Mouse (Mus musculus): ENCODE measurements around the gene Fam193a. TPM values are rescaled to one million over a fixed set of nuclear protein-coding genes. Genes with fewer than 3 reads are reported as not detected.
A peak's percentile ranks its signal among the peaks of the same experiment; 100 is the strongest.

The Fam193a gene
- polyA plus RNA-seq, 1 experiment from 2014 or later, result 10.3 TPM

DNA sequence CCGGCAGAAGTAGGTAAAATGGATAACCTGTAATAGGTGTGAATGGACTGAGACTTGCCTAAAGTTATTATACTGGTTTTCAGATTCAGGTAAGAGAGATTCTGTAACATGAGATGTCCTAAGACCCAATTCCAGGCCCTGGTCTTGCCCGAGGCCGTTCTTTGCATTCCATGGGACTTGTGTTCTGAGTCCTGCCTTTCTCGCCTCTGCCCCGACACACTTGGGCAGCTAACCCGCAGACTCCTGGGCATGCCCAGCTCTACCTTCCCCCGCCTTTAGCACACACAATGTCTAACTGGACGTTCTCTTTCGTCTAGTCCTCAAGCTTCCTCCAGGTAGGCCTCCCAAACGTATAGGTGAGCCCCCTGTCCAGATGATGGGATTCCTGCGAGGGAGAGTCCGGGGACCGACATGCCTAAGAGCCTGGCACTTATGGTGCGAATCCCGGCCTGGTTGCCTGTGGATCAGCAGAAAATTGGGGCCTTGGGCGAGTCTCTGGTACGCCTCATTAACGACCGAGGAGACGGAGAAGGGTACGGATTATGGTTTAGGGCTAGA lies 34.1 kb upstream of the Fam193a start:
- Histone ChIP-seq H3K9ac (ENCODE audit: low read length) (peak overlapping the region; percentile 93), H3K9me3 (ENCODE audit: control insufficient read depth, low read length) (no peaks in the 10 kb centered on the region), H3K4me3 (ENCODE audit: control insufficient read depth in 1 of 2, insufficient read depth in 1 of 2, low read depth in 1 of 2, low read length in 2 of 2) (peak overlapping the region; percentile 66 to 94), H3K27me3 (ENCODE audit: control insufficient read depth, insufficient read depth, low read length) (no peaks in the 10 kb centered on the region), H3K4me2 (ENCODE audit: low read length) (peak overlapping the region; percentile 89), H3K27ac (replicated peaks in 1 of 2; ENCODE audit: control insufficient read depth in 1 of 2, insufficient read depth in 1 of 2, low read depth in 2 of 2, low read length in 2 of 2) (peak overlapping the region; percentile 87 to 96), H3K4me1 (ENCODE audit: control insufficient read depth in 2 of 2, insufficient read depth in 2 of 2, low read length in 2 of 2) (peaks cover 0 to 22% of the 10 kb centered on the region in 2 experiments; a peak in 3 of 4 replicates), H3K36me3 (ENCODE audit: control insufficient read depth, insufficient read depth, low read length) (peaks cover 5% of the 10 kb centered on the region)
- WGBS, result 2% methylated on average over 21 of the region's 21 CpGs
- peak; percentile 54 for ATAC-seq (ENCODE audit: insufficient number of reproducible peaks, insufficient read depth, low FRiP score, low read depth)

GRCm38 (mm10) chr5:34336097-34336774 lies 33.5 kb upstream of the Fam193a start, which contains the start of gene Rnf4:
TSS of gene Rnf4 (plus strand) at chr5:34336289.
- peak within 1 kb of the TSS; percentile 89 for H3K4me2 ChIP-seq (ENCODE audit: low read length)
- no peaks in the 10 kb centered on the region for H3K9me3 ChIP-seq (ENCODE audit: control insufficient read depth, low read length)
- peaks cover 0 to 22% of the 10 kb centered on the region in 2 experiments; a peak in 3 of 4 replicates for H3K4me1 ChIP-seq (ENCODE audit: control insufficient read depth in 2 of 2, insufficient read depth in 2 of 2, low read length in 2 of 2)
- ATAC-seq (ENCODE audit: insufficient number of reproducible peaks, insufficient read depth, low FRiP score, low read depth), result peak; percentile 94
- H3K27ac ChIP-seq (replicated peaks in 1 of 2; ENCODE audit: control insufficient read depth in 1 of 2, insufficient read depth in 1 of 2, low read depth in 2 of 2, low read length in 2 of 2), result peak within 1 kb of the TSS; percentile 87 to 96
- under 1% methylated on average over 62 of the region's 67 CpGs for WGBS
- peak within 1 kb of the TSS; percentile 94 to 96 for H3K4me3 ChIP-seq (ENCODE audit: control insufficient read depth in 1 of 2, insufficient read depth in 1 of 2, low read depth in 1 of 2, low read length in 2 of 2)
- H3K36me3 ChIP-seq (ENCODE audit: control insufficient read depth, insufficient read depth, low read length), result peaks cover 5% of the 10 kb centered on the region
- peak within 1 kb of the TSS; percentile 93 for H3K9ac ChIP-seq (ENCODE audit: low read length)
- H3K27me3 ChIP-seq (ENCODE audit: control insufficient read depth, insufficient read depth, low read length), result no peaks in the 10 kb centered on the region

DNA sequence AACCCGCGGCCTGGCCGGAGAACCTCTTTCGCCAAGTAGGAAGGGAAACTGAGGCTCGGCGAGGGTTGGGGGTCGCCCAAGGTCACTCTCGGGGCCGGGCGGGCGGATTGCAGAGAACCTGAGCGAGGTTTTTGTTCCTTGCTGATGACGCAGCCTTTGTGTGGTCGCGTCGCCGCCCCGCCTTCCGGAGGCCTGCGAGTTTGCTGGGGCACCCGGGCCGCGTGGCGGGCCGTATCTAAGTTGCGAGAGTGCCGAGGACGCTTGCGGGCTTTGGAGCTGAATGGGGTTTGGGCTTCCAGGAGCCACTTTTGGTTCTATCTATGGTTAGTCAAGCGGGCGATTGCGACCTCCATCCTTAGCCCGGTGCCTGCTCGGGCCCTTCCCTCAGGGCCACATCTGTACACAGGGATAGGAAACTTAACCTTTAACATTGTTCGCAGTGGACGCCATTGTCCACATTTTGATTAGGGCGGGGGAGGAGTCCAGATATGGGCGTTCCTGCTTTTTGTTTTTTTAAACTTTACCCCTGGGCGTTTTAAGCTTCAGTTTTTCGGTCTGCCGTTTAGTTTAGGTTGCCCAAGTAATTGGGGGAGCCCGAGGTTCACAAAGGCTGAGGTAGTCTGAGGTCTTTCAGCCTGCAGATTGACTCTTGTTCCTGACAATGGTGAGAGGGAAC lies 32.8 kb upstream of the Fam193a start:
- Histone ChIP-seq H3K36me3 (ENCODE audit: control insufficient read depth, insufficient read depth, low read length) (peaks cover 5% of the 10 kb centered on the region), H3K9me3 (ENCODE audit: control insufficient read depth, low read length) (no peaks in the 10 kb centered on the region), H3K27me3 (ENCODE audit: control insufficient read depth, insufficient read depth, low read length) (no peaks in the 10 kb centered on the region), H3K27ac (replicated peaks in 1 of 2; ENCODE audit: control insufficient read depth in 1 of 2, insufficient read depth in 1 of 2, low read depth in 2 of 2, low read length in 2 of 2) (peak overlapping the region; percentile 81 to 96), H3K4me3 (ENCODE audit: control insufficient read depth in 1 of 2, insufficient read depth in 1 of 2, low read depth in 1 of 2, low read length in 2 of 2) (peak overlapping the region; percentile 94 to 96), H3K4me2 (ENCODE audit: low read length) (peak overlapping the region; percentile 84), H3K9ac (ENCODE audit: low read length) (peak overlapping the region; percentile 93), H3K4me1 (ENCODE audit: control insufficient read depth in 2 of 2, insufficient read depth in 2 of 2, low read length in 2 of 2) (peaks cover 0 to 22% of the 10 kb centered on the region in 2 experiments; a peak in 3 of 4 replicates)
- WGBS, result under 1% methylated on average over 42 of the region's 42 CpGs
- ATAC-seq (ENCODE audit: insufficient number of reproducible peaks, insufficient read depth, low FRiP score, low read depth), result no peak

DNA sequence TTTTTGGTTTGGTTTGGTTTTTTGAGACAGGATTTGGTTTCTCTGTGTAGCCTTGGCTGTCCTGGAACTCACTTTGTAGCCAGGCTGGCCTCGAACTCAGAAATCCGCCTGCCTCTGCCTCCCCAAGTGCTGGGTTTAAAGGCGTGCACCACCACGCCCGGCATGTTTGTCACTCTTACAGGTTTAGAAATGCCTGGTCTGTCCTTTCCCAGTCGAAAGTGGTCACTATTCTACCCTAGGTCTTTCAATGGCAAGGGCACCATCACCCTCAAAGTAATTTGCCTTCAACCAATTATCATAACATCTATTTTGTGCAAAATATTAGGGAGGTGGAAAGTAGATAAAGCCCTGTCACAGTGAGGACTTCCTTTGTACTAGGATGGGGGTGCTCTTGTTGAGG lies 29.5 kb upstream of the Fam193a start:
- 97% methylated on average over 6 of the region's 6 CpGs for WGBS
- no peak for ATAC-seq (ENCODE audit: insufficient number of reproducible peaks, insufficient read depth, low FRiP score, low read depth)
- no peak overlapping the region for H3K4me2 ChIP-seq (ENCODE audit: low read length)
- no peak overlapping the region for H3K27ac ChIP-seq (replicated peaks in 1 of 2; ENCODE audit: control insufficient read depth in 1 of 2, insufficient read depth in 1 of 2, low read depth in 2 of 2, low read length in 2 of 2)
- H3K9me3 ChIP-seq (ENCODE audit: control insufficient read depth, low read length), result no peaks in the 10 kb centered on the region
- H3K36me3 ChIP-seq (ENCODE audit: control insufficient read depth, insufficient read depth, low read length), result peaks cover 35% of the 10 kb centered on the region
- H3K4me3 ChIP-seq (ENCODE audit: control insufficient read depth in 1 of 2, insufficient read depth in 1 of 2, low read depth in 1 of 2, low read length in 2 of 2), result no peak overlapping the region
- peaks cover 0 to 20% of the 10 kb centered on the region in 2 experiments; a peak in 3 of 4 replicates for H3K4me1 ChIP-seq (ENCODE audit: control insufficient read depth in 2 of 2, insufficient read depth in 2 of 2, low read length in 2 of 2)
- H3K9ac ChIP-seq (ENCODE audit: low read length), result no peak overlapping the region
- H3K27me3 ChIP-seq (ENCODE audit: control insufficient read depth, insufficient read depth, low read length), result no peaks in the 10 kb centered on the region

GRCm38 (mm10) chr5:34352084-34352631 lies 17.6 kb upstream of the Fam193a start:
- Histone ChIP-seq H3K4me1 (ENCODE audit: control insufficient read depth in 2 of 2, insufficient read depth in 2 of 2, low read length in 2 of 2) (no peaks in the 10 kb centered on the region), H3K4me3 (ENCODE audit: control insufficient read depth in 1 of 2, insufficient read depth in 1 of 2, low read depth in 1 of 2, low read length in 2 of 2) (no peak overlapping the region), H3K27me3 (ENCODE audit: control insufficient read depth, insufficient read depth, low read length) (no peaks in the 10 kb centered on the region), H3K36me3 (ENCODE audit: control insufficient read depth, insufficient read depth, low read length) (peaks cover 98% of the 10 kb centered on the region), H3K27ac (replicated peaks in 1 of 2; ENCODE audit: control insufficient read depth in 1 of 2, insufficient read depth in 1 of 2, low read depth in 2 of 2, low read length in 2 of 2) (no peak overlapping the region), H3K4me2 (ENCODE audit: low read length) (no peak overlapping the region), H3K9me3 (ENCODE audit: control insufficient read depth, low read length) (no peaks in the 10 kb centered on the region), H3K9ac (ENCODE audit: low read length) (no peak overlapping the region)
- 94% methylated on average over 3 of the region's 3 CpGs for whole genome bisulfite sequencing
- ATAC-seq (ENCODE audit: insufficient number of reproducible peaks, insufficient read depth, low FRiP score, low read depth), result no peak

DNA sequence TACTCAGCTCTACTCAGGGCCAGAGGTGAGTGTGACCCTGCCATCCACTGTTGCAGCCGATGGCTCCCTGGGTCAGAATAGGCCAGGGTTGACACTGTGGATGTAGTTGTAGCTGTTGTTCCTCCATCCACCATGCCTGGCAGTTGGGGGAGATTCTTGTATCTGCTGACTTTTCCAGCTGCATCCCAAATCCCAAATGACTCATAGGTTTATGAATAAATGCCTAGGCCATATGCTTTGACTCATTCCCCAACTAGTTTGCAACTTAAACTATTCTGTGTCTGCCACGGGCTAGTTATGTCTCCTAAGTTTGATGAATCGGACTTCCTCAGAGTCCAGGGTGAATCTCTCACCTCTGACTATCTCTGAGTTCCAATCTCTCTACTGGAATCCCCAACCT lies 9.5 kb upstream of the Fam193a start:
- 88% methylated on average over 3 of the region's 3 CpGs for WGBS
- ATAC-seq (ENCODE audit: insufficient number of reproducible peaks, insufficient read depth, low FRiP score, low read depth), result no peak
- H3K4me2 ChIP-seq (ENCODE audit: low read length), result no peak overlapping the region
- H3K9me3 ChIP-seq (ENCODE audit: control insufficient read depth, low read length), result no peaks in the 10 kb centered on the region
- H3K27me3 ChIP-seq (ENCODE audit: control insufficient read depth, insufficient read depth, low read length), result no peaks in the 10 kb centered on the region
- no peak overlapping the region for H3K9ac ChIP-seq (ENCODE audit: low read length)
- no peak overlapping the region for H3K4me3 ChIP-seq (ENCODE audit: control insufficient read depth in 1 of 2, insufficient read depth in 1 of 2, low read depth in 1 of 2, low read length in 2 of 2)
- peaks cover 62% of the 10 kb centered on the region for H3K36me3 ChIP-seq (ENCODE audit: control insufficient read depth, insufficient read depth, low read length)
- H3K4me1 ChIP-seq (ENCODE audit: control insufficient read depth in 2 of 2, insufficient read depth in 2 of 2, low read length in 2 of 2), result peaks cover 0 to 4% of the 10 kb centered on the region in 2 experiments; a peak in 1 of 4 replicates
- H3K27ac ChIP-seq (replicated peaks in 1 of 2; ENCODE audit: control insufficient read depth in 1 of 2, insufficient read depth in 1 of 2, low read depth in 2 of 2, low read length in 2 of 2), result no peak overlapping the region

DNA sequence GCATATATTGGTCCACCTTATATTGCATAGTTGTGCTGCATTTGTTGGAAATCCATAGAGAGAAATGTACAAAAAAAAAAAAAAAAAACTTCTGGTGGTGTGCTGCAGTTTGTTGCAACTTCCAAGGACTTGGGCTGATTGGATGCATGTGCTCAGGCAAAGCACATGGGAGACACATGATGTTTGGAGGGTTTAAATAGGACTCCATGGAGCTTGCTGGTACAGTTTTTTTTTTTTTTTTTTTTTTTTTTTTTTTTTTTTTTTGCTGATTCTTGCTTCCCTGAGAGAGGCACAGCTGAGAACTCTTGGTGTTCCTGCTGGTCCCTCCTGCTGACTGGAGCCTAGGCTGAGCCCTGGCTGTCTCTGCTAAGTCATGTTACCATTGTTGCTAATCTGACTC lies 6.6 kb upstream of the Fam193a start:
- Histone ChIP-seq H3K27ac (replicated peaks in 1 of 2; ENCODE audit: control insufficient read depth in 1 of 2, insufficient read depth in 1 of 2, low read depth in 2 of 2, low read length in 2 of 2) (no peak overlapping the region), H3K36me3 (ENCODE audit: control insufficient read depth, insufficient read depth, low read length) (peaks cover 35% of the 10 kb centered on the region), H3K4me1 (ENCODE audit: control insufficient read depth in 2 of 2, insufficient read depth in 2 of 2, low read length in 2 of 2) (peaks cover 0 to 4% of the 10 kb centered on the region in 2 experiments; a peak in 1 of 4 replicates), H3K9ac (ENCODE audit: low read length) (no peak overlapping the region), H3K27me3 (ENCODE audit: control insufficient read depth, insufficient read depth, low read length) (no peaks in the 10 kb centered on the region), H3K4me3 (ENCODE audit: control insufficient read depth in 1 of 2, insufficient read depth in 1 of 2, low read depth in 1 of 2, low read length in 2 of 2) (no peak overlapping the region), H3K9me3 (ENCODE audit: control insufficient read depth, low read length) (no peaks in the 10 kb centered on the region), H3K4me2 (ENCODE audit: low read length) (no peak overlapping the region)
- ATAC-seq (ENCODE audit: insufficient number of reproducible peaks, insufficient read depth, low FRiP score, low read depth), result no peak

All from heart, embryonic 14.5 days (tissue).